ENCODE assay signal across 29 mouse cellular contexts in genomic region chr6:18044299-18044698, GRCm38 (mm10). TPM values are rescaled to one million over a fixed set of nuclear protein-coding genes. Genes with fewer than 3 reads are reported as not detected.
DNase-seq lines count a peak whose midpoint lies in the region; ATAC-seq and TF ChIP-seq lines count a peak whose summit lies in the region.
"Had no signal": no experiment of that assay in that cellular context is flagged by ENCODE, and none has a peak within 500 bp of the region (broad histone marks: within the 10 kb centered on the region; RNA-seq: fewer than 3 reads in every experiment).

No protein-coding gene starts in this region.

- 0 out of 2 replicates have a peak, but pooled peaks have one; percentile 52 for ATAC-seq in frontal cortex, adult (ENCODE audit: low TSS enrichment)
- ATAC-seq in lung, embryonic 14.5 days (ENCODE audit: insufficient read depth): no peak
- ATAC-seq: CD4-positive, CD25-positive, alpha-beta regulatory T cell, adult 4 months; forebrain, embryonic 14.5 days; forebrain, embryonic 16.5 days had no signal

- no peak for TF ChIP-seq POLR2A in brain, embryonic 14.5 days (IDR thresholded peaks at IDR 0.05; ENCODE audit: borderline replicate concordance, extremely low read depth, insufficient read depth, insufficient read length, poor library complexity, severe bottlenecking)

- H3K27ac ChIP-seq in lung, embryonic 14.5 days (ENCODE audit: low read depth): no peak overlapping the region
- H3K27ac ChIP-seq: embryonic facial prominence, embryonic 13.5 days; embryonic facial prominence, embryonic 15.5 days; forebrain, embryonic 10.5 days; forebrain, embryonic 12.5 days had no signal

- no peaks in the 10 kb centered on the region for H3K36me3 ChIP-seq in lung, embryonic 14.5 days (ENCODE audit: insufficient read depth)
- H3K36me3 ChIP-seq: embryonic facial prominence, embryonic 13.5 days; embryonic facial prominence, embryonic 15.5 days; forebrain, embryonic 10.5 days; forebrain, embryonic 12.5 days; G1E had no signal

- no peak overlapping the region for H3K9ac ChIP-seq in lung, embryonic 14.5 days
- H3K9ac ChIP-seq: embryonic facial prominence, embryonic 13.5 days; embryonic facial prominence, embryonic 15.5 days; forebrain, embryonic 12.5 days had no signal

- no peak overlapping the region for H3K4me3 ChIP-seq in lung, embryonic 14.5 days (ENCODE audit: low read depth, low read length)
- H3K4me3 ChIP-seq: embryonic facial prominence, embryonic 13.5 days; embryonic facial prominence, embryonic 15.5 days; erythroblast, embryonic 14.5 days; forebrain, embryonic 10.5 days; forebrain, embryonic 12.5 days had no signal

- no peaks in the 10 kb centered on the region for H3K4me1 ChIP-seq in lung, embryonic 14.5 days (ENCODE audit: insufficient read depth)
- H3K4me1 ChIP-seq: embryonic facial prominence, embryonic 13.5 days; embryonic facial prominence, embryonic 15.5 days; forebrain, embryonic 10.5 days; forebrain, embryonic 12.5 days had no signal

- intact Hi-C loops in left cerebral cortex, postnatal 10 days (cut with DNase I): no loop called here

- H3K9me3 ChIP-seq in lung, embryonic 14.5 days (ENCODE audit: low read depth, low read length): no peaks in the 10 kb centered on the region
- H3K9me3 ChIP-seq: embryonic facial prominence, embryonic 13.5 days; embryonic facial prominence, embryonic 15.5 days; forebrain, embryonic 10.5 days; forebrain, embryonic 12.5 days; G1E had no signal

- 66% methylated on average over 4 of the region's 4 CpGs for WGBS in lung, embryonic 14.5 days

- H3K27me3 ChIP-seq in lung, embryonic 14.5 days (ENCODE audit: insufficient read depth, low read length): no peaks in the 10 kb centered on the region
- H3K27me3 ChIP-seq: CH12.LX; embryonic facial prominence, embryonic 13.5 days; embryonic facial prominence, embryonic 15.5 days; forebrain, embryonic 12.5 days had no signal

- no peak overlapping the region for H3K4me2 ChIP-seq in lung, embryonic 14.5 days
- H3K4me2 ChIP-seq: embryonic facial prominence, embryonic 13.5 days; embryonic facial prominence, embryonic 15.5 days; forebrain, embryonic 12.5 days had no signal

- no peak for DNase-seq in frontal cortex, postnatal 36 days (ENCODE audit: low spot score in 2 of 2)
- no peak for DNase-seq in lung, embryonic 14.5 days
- no peak for DNase-seq in lung, postnatal 14 days
- DNase-seq in NIH3T3 (ENCODE audit: low read depth): peak; percentile 25
- peak; percentile 8 for DNase-seq in brain, embryonic 14.5 days (ENCODE audit: low read depth)
- DNase-seq in left cerebral cortex, postnatal 10 days (ENCODE audit: extremely low spot score in 1 of 2, low spot score in 2 of 2): no peak
- no peak for DNase-seq in thymus, postnatal 0 days (ENCODE audit: low spot score)
- DNase-seq: adrenal gland, adult 2 months; adrenal gland, postnatal 10 days; adrenal gland, postnatal 25 days; B cell, adult 2 months; cerebellum, adult 11 months; cerebellum, adult 18-20 months; cerebellum, adult 8-10 months; cerebellum, adult 9-11 months; cerebellum, postnatal 14 days; cerebellum, postnatal 36 days had no signal

- 0 out of 2 replicates have a peak, but pooled peaks have one; percentile 13 for TF ChIP-seq CTCF in lung, embryonic 14.5 days (IDR thresholded peaks at IDR 0.05; ENCODE audit: low read depth)
- TF ChIP-seq CTCF in brain, embryonic 14.5 days (IDR thresholded peaks at IDR 0.05; ENCODE audit: borderline replicate concordance, extremely low read depth, insufficient read depth, insufficient read length): no peak

RNA-seq across cellular contexts. Expression of gene Wnt2, which starts 13.9 kb away (rescaled TPM):
- 87.5 and 89.0 TPM in 2 replicates for polyA plus RNA-seq in lung, embryonic 14.5 days (2014; fragmentation: Nextera tagmentation; extraction: Ambion mirVana)
- 0.24 and 0.41 TPM in 2 replicates for polyA plus RNA-seq in brain, embryonic 14.5 days (2012; rRNA removed)
- total RNA-seq in left cerebral cortex, postnatal 10 days (2021): 1 to 10 TPM; 2.3 to 3.0 TPM
- polyA plus RNA-seq in thymus, postnatal 0 days (2015; fragmentation: Nextera tagmentation; extraction: Ambion mirVana): 0.39 and 0.77 TPM in 2 replicates
- total RNA-seq: CH12.LX; common myeloid progenitor, adult 5-6 weeks had no signal
- polyA plus RNA-seq: CD4-positive, CD25-positive, alpha-beta regulatory T cell, adult 4 months; erythroblast, embryonic 14.5 days; forebrain, embryonic 14.5 days had no signal

Comparison
In these comparisons a context has a peak if more than half of its experiments do, and no peak if none do; other contexts are left out.
1. DNase-seq: peak in NIH3T3 (single experiment) and brain, embryonic 14.5 days (single experiment); none in frontal cortex, postnatal 36 days (0 of 2), lung, embryonic 14.5 days (single experiment), lung, postnatal 14 days (single experiment), left cerebral cortex, postnatal 10 days (0 of 2) and thymus, postnatal 0 days (single experiment).
2. RNA of gene Wnt2, which starts 13.9 kb away (polyA plus RNA-seq): 87.5 to 89.0 TPM in lung, embryonic 14.5 days; 0.39 to 0.77 TPM in thymus, postnatal 0 days and 0.24 to 0.41 TPM in brain, embryonic 14.5 days; every median in the first group is over 10 times any median in the second.